Mouse (Mus musculus) midbrain, embryonic 12.5 days (tissue): ENCODE results near the gene Tead1. TPM values are rescaled to one million over a fixed set of nuclear protein-coding genes. Genes with fewer than 3 reads are reported as not detected.
A peak's percentile ranks its signal among the peaks of the same experiment; 100 is the strongest.

Source experiments
- ATAC-seq: fragments of 200-750 bp; cut with Nextera tagmentation; 2 replicates; pipeline ENCODE4 v1.8.0; 2017; ENCODE audit warnings: low read depth, moderate TSS enrichment, moderate library complexity; ENCODE audit not compliant: low FRiP score
- H3K27ac ChIP-seq: fragments of 300-500 bp; sonication (generic); replicated peaks from 2 replicates; pipeline ENCODE4 v1.5.1; 2016; ENCODE audit warnings: mild to moderate bottlenecking
- H3K27me3 ChIP-seq: fragments of 300-500 bp; sonication (generic); 2 replicates; pipeline ENCODE4 v1.6.1; 2016; ENCODE audit warnings: mild to moderate bottlenecking
- H3K36me3 ChIP-seq: fragments of 300-500 bp; sonication (generic); 2 replicates; pipeline ENCODE4 v1.6.1; 2016
- H3K4me1 ChIP-seq: fragments of 300-500 bp; sonication (generic); 2 replicates; pipeline ENCODE4 v1.6.1; 2016
- H3K4me2 ChIP-seq: fragments of 300-500 bp; sonication (generic); replicated peaks from 2 replicates; pipeline ENCODE4 v1.6.1; 2016; ENCODE audit warnings: mild to moderate bottlenecking, moderate library complexity
- H3K4me3 ChIP-seq: fragments of 300-500 bp; sonication (generic); 2 replicates; pipeline ENCODE4 v1.5.1; 2016; ENCODE audit warnings: mild to moderate bottlenecking
- H3K9ac ChIP-seq: fragments of 300-500 bp; sonication (generic); replicated peaks from 2 replicates; pipeline ENCODE4 v1.6.1; 2016; ENCODE audit warnings: mild to moderate bottlenecking, moderate library complexity
- H3K9me3 ChIP-seq: fragments of 300-500 bp; sonication (generic); 2 replicates; pipeline ENCODE4 v1.6.1; 2016; ENCODE audit warnings: mild to moderate bottlenecking
- WGBS: fragments of 180-500 bp; shearing (Covaris S2); methylation state at CpG from one replicate; pipeline ENCODE4 v1.1.7; 2016; 5-methylcytosine and 5-hydroxymethylcytosine counted together
- polyA plus RNA-seq: library from polyadenylated mRNA; unstranded; fragments of >200 nt; fragmentation: Nextera tagmentation; extraction: Ambion mirVana; gene quantifications from 2 replicates; pipeline ENCODE4 v1.2.1, GENCODE M21; 2016

Tead1 gene
- 20.5 and 24.6 TPM in 2 replicates for polyA plus RNA-seq

DNA sequence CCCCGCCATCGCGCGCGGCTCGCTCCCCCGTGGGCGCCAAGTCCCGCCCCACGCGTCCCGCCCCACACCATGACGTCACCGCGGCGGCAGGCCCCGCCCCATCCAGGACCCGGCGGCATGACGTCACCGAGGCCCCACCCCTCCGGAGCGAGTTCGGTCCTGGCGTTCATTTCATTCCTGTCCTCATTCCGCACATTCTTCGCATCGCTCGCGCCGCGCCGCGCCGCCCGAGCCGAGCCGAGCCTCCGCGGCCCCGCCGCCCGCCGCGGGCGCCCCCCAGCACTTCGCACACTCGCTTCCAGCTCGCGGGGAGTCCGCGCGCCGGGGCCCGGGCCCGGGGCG lies at the start of gene Tead1:
Tead1 (plus strand) TSS at position 148 of the 342 bp plus-strand sequence.
- Histone ChIP-seq H3K27me3 (0 out of 2 replicates have a peak, but pooled peaks cover 4% of the 10 kb centered on the region), H3K36me3 (no peaks in the 10 kb centered on the region), H3K9ac (peak within 1 kb of the TSS; percentile 90), H3K4me2 (peak within 1 kb of the TSS; percentile 86), H3K4me1 (peaks cover 31% of the 10 kb centered on the region), H3K9me3 (no peaks in the 10 kb centered on the region), H3K27ac (peak within 1 kb of the TSS; percentile 86), H3K4me3 (peak within 1 kb of the TSS; percentile 94)
- peak; percentile 88 for ATAC-seq
- WGBS: under 1% methylated on average over 35 of the region's 57 CpGs

DNA sequence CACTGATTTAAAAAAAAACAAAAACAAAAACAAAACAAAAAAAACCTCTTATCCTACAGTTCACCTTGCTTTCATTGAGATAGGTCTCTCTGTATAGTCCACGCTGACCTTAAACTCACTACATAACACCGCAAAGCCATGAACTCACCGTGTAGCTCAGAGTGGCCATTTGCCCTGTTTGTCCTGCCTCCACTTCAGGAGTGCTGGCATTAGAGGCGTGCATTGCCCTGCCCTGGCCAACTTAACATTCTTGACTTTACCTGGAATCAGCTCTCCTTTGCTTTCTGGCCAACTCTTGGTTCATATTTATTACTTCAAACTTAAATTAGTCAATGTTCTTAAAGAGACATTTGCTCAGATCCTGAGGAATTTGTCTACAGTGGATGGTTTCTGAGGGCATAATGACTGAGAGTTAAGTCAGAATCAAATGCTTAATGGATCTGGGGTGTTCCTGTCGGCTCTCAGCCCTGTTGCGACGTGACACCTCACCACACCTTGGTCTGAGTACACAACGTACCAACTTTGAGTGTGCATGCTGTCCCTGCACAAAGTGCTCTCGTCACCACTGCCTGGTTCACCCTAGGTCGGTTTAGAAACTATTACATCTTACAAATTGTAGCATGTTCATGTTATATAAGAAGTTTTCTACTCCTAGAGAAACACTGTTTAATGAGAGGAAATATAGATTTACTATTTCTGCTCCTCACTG lies 44.5 kb upstream of the Tead1 start:
- Histone ChIP-seq H3K36me3 (no peaks in the 10 kb centered on the region), H3K4me1 (no peaks in the 10 kb centered on the region), H3K9me3 (no peaks in the 10 kb centered on the region; the same call in 1 of the 2 replicates), H3K27me3 (peaks cover 3% of the 10 kb centered on the region; the same call in 1 of the 2 replicates), H3K4me3 (no peak overlapping the region), H3K4me2 (no peak overlapping the region), H3K27ac (no peak overlapping the region), H3K9ac (no peak overlapping the region)
- WGBS: 92% methylated on average over 10 of the region's 10 CpGs
- no peak for ATAC-seq

DNA sequence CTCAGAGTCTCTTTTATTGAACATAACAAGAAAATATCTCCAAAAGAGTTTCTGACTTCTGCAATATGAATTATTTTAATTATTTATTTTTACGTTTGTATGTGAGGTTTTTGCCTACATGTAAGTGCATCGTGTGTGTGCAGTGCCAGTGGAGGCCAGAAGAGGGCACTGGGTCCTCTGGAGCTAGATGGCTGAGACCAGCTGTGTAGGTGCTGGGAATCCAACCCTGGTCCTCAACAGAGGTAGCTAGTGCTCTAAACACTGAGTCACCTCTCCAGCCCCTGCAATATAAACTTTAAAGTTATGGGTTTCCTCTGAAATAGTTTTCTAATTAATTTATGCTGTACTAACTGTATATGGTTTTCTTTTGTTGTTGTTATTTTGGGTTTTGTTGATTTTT lies 43.2 kb upstream of the Tead1 start:
- Histone ChIP-seq H3K4me3 (no peak overlapping the region), H3K9ac (no peak overlapping the region), H3K36me3 (no peaks in the 10 kb centered on the region), H3K9me3 (no peaks in the 10 kb centered on the region; the same call in 1 of the 2 replicates), H3K4me2 (no peak overlapping the region), H3K4me1 (no peaks in the 10 kb centered on the region), H3K27ac (no peak overlapping the region), H3K27me3 (peaks cover 3% of the 10 kb centered on the region; the same call in 1 of the 2 replicates)
- 91% methylated on average over 2 of the region's 2 CpGs for WGBS
- no peak for ATAC-seq

DNA sequence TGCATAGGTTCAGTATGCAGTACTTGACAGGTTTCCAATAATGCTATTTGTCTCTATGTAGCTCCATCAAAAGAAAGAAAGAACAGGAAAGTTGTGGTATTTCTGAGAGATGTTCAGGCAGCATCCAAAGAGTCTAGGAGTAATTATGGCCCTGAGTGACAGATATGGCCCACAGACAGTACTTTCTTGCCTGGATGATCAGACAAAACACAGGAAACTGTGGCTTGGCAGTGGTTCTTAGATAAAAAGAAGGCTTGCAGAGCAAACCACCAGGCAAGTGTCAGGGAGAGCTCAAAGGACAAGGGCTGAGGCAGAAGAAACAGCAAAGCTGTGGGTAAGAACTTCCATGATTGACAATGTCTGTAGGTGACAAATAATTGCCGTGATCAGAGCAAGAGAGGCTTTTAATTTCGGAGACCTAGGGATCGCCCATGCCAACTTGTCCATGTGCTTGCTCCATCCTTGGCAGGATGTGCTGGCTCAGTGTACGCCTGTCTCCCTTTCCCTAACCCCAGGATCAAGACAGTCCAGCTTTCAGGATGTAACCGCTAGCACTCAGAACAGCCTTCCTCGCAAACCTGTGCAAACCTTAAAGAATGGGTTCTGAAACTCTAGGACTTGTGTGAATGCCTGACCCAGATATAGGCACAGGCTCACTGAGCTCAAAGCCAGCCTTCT lies 35.1 kb upstream of the Tead1 start:
- ATAC-seq: no peak

DNA sequence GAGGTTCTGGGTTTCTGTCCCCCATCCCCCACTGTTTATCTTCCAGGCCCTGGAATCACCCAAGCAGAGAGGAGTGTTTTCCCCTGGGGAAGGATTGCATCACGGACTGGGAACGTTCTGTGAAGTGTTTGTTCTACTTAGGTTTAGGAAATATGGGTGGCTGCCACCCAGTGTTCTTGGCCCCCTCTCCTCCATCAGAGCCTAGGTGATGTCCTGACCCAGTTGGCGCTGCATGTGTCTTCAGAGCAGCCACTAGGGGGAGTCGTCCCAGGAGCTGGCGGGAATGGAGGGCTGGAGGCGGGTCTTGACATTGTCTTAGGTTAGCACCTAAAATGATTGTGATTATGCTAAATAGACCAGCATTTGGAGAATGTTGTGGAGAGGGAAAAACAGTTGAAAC lies 34.4 kb upstream of the Tead1 start:
- Histone ChIP-seq H3K27ac (no peak overlapping the region), H3K9ac (no peak overlapping the region), H3K27me3 (no peaks in the 10 kb centered on the region), H3K9me3 (no peaks in the 10 kb centered on the region), H3K36me3 (no peaks in the 10 kb centered on the region), H3K4me3 (no peak overlapping the region), H3K4me2 (no peak overlapping the region), H3K4me1 (peaks cover 11% of the 10 kb centered on the region)
- 93% methylated on average over 6 of the region's 6 CpGs for WGBS
- no peak for ATAC-seq

More for the DNA sequence above, 35.1 kb upstream of the Tead1 start:
- H3K27me3 ChIP-seq: no peaks in the 10 kb centered on the region
- H3K4me1 ChIP-seq: peaks cover 11% of the 10 kb centered on the region
- no peak overlapping the region for H3K4me2 ChIP-seq
- no peaks in the 10 kb centered on the region for H3K36me3 ChIP-seq
- H3K4me3 ChIP-seq: no peak overlapping the region
- WGBS: 89% methylated on average over 6 of the region's 6 CpGs
- no peaks in the 10 kb centered on the region for H3K9me3 ChIP-seq
- no peak overlapping the region for H3K27ac ChIP-seq
- no peak overlapping the region for H3K9ac ChIP-seq

DNA sequence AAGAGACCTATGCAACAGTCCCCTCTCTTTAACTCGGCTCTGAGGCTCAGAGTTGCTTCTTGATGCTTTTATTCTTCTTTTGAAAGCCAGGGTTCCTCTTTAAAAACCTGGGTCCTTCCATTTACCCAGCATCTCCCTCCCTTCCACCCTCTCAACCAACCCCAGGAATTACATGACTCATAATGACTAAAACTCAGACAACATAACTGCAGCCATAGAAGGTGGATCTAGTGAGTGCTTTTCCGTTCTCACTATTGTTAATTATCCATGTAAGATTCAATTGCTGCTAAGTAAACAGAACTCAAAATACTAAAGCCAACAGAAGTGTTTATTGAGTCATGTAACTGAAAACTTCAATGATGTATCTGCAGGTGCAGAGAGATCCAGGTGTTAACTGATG lies 33.4 kb upstream of the Tead1 start:
- no peaks in the 10 kb centered on the region for H3K27me3 ChIP-seq
- 76% methylated on average over 2 of the region's 2 CpGs for WGBS
- H3K4me2 ChIP-seq: no peak overlapping the region
- H3K4me3 ChIP-seq: no peak overlapping the region
- no peak for ATAC-seq
- H3K9ac ChIP-seq: no peak overlapping the region
- H3K36me3 ChIP-seq: no peaks in the 10 kb centered on the region
- no peaks in the 10 kb centered on the region for H3K9me3 ChIP-seq
- H3K27ac ChIP-seq: no peak overlapping the region
- peaks cover 11% of the 10 kb centered on the region for H3K4me1 ChIP-seq

DNA sequence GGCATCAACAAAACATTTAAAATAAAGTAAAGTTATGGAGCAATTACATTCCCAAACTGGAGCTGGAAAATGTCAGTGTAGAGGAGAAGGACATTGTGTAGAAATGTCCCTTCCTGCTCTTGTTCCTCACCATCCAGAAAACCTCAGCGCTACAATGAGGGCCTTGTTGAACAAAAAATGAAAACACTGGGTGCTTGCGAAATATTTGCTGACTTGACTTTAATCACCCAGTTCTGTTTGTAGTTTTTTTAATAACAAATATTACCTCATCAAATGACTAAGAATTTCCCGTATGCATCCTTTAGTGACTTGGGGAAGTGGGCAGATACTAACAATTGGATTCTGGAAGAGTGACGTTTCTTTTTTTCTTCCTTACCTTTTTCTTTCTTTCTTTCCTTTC lies 31.7 kb upstream of the Tead1 start:
- Histone ChIP-seq H3K4me3 (no peak overlapping the region), H3K27ac (no peak overlapping the region), H3K27me3 (no peaks in the 10 kb centered on the region), H3K9ac (no peak overlapping the region), H3K9me3 (no peaks in the 10 kb centered on the region), H3K4me2 (no peak overlapping the region), H3K4me1 (no peaks in the 10 kb centered on the region), H3K36me3 (no peaks in the 10 kb centered on the region)
- ATAC-seq: no peak
- WGBS: 96% methylated on average over 4 of the region's 4 CpGs

DNA sequence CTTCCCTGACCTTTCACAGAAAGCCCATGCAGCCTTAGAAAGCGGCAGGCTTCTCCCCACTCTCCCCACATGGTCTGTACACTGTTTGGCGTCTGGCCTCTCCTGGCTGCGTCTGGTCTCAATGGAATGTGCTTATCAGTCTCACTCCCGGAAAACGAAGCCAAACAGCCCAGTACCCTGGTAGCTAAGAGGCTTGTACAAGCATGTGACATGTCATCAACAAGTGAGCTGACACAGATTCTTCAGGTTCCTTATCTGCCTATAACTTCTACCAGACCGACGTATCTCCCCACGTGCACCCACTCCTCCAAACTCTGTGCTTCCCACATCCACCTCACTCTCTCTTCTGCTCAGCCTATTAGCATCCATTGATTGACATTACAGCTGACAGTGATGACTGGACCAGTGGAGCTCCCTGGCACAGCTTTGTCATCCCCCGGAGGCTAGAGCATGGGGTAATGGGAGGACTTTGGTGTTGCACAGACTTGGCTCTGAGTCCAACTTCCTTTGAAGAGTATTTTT lies 22.9 kb upstream of the Tead1 start:
- Histone ChIP-seq H3K27ac (no peak overlapping the region), H3K9ac (no peak overlapping the region), H3K27me3 (no peaks in the 10 kb centered on the region), H3K4me1 (peaks cover 4% of the 10 kb centered on the region; the same call in 1 of the 2 replicates), H3K36me3 (no peaks in the 10 kb centered on the region), H3K4me3 (no peak overlapping the region), H3K4me2 (no peak overlapping the region), H3K9me3 (no peaks in the 10 kb centered on the region)
- WGBS: 61% methylated on average over 9 of the region's 9 CpGs
- no peak for ATAC-seq

DNA sequence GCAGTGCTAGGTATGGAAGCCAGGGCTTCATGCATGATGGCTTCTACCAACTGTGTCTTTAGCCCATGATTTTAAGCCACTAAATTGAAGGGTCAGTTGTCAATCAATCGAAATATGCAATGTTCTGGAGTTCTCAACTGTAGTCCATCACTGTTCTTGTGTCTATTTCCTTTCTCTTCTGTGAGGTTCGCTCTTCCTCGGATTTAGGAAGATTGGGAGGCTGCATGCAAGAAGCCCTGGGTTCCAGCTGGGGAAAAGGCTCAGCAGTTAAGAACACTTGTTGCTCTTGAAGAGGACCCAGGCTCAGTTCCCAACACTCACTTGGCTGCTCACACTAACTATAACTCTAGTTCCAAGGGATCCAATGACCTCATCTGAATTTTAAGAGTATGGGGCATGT lies 20.2 kb upstream of the Tead1 start:
- Histone ChIP-seq H3K4me2 (no peak overlapping the region), H3K27ac (no peak overlapping the region), H3K36me3 (no peaks in the 10 kb centered on the region), H3K9ac (no peak overlapping the region), H3K9me3 (no peaks in the 10 kb centered on the region), H3K4me1 (peaks cover 12% of the 10 kb centered on the region), H3K27me3 (no peaks in the 10 kb centered on the region), H3K4me3 (no peak overlapping the region)
- ATAC-seq: no peak
- 88% methylated on average over 3 of the region's 3 CpGs for WGBS

DNA sequence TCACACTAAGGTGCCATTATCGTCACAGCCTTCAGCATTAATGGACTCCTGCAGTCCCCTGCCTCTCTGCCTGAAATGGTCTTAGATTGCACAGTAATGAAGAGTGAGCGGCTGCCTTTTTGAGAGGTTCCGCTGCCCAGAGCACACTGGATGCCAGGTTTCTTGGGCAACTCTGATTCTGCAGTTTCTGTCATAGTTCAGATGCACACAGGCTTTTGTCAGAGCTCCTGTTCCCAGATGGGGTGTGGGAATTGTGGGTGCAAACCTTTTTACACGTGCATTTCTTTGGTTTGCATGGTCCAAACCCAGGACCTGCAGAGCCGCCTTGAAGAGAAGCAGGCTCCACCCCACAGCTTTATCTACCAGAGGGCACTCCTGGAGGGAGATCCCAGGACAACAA lies 19.3 kb upstream of the Tead1 start:
- ATAC-seq: no peak
- WGBS: 43% methylated on average over 5 of the region's 5 CpGs
- H3K27ac ChIP-seq: no peak overlapping the region

DNA sequence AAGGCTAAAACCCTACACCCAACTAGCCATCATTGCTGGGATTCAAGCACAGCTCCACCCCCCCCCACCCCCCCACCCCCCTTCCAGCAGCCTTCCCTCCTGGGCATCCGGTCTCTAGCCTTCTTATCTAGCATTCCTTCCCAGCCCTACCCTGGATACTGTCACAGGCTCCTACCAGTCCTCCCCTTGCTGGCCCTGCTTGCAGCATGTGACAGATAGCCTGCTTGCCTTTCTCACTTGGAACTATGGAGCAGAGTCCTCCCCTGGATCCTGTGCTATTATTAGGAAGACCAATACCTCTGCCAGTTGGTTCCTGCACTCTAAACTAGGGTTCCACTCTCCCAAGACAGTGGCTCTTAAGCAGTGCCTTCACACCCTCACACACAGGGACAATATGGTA lies 18.8 kb upstream of the Tead1 start:
- Histone ChIP-seq H3K27ac (no peak overlapping the region), H3K9me3 (no peaks in the 10 kb centered on the region), H3K4me2 (no peak overlapping the region), H3K36me3 (no peaks in the 10 kb centered on the region), H3K4me1 (peaks cover 12% of the 10 kb centered on the region), H3K9ac (no peak overlapping the region), H3K27me3 (no peaks in the 10 kb centered on the region), H3K4me3 (no peak overlapping the region)
- 33% methylated on average over 1 of the region's 1 CpGs for WGBS
- no peak for ATAC-seq

More for the DNA sequence above, 19.3 kb upstream of the Tead1 start:
- H3K27me3 ChIP-seq: no peaks in the 10 kb centered on the region
- H3K36me3 ChIP-seq: no peaks in the 10 kb centered on the region
- peaks cover 12% of the 10 kb centered on the region for H3K4me1 ChIP-seq
- H3K9ac ChIP-seq: no peak overlapping the region
- H3K4me2 ChIP-seq: no peak overlapping the region
- no peaks in the 10 kb centered on the region for H3K9me3 ChIP-seq
- H3K4me3 ChIP-seq: no peak overlapping the region
